Mouse (Mus musculus) right cerebral cortex, adult 2 months (tissue): ENCODE measurements at regions not wholly inside any gene's neighbourhood (a gene's known extent, or its start where the extent isn't known, plus 50 kb on each side); places are given as distances from the start of the nearest gene placed in this dataset.

Source experiments
- DNase-seq, 2 experiments: peaks; one replicate each; pipeline ENCODE4 v3.0.0; 2021 to 2022; ENCODE audit warnings: low spot score in 2 of 2

GRCm38 (mm10) chr10:98702470-98703215, 211.6 kb upstream of the Atp2b1 start:
- no peak for DNase-seq

GRCm38 (mm10) chr10:98703642-98704293, 210.4 kb upstream of the Atp2b1 start:
- DNase-seq = no peak

GRCm38 (mm10) chr10:98704559-98704958, 209.6 kb upstream of the Atp2b1 start:
- no peak for DNase-seq

- no peak for DNase-seq
Observed at GRCm38 (mm10) chr10:98717856-98718255, 196.3 kb upstream of the Atp2b1 start.

GRCm38 (mm10) chr10:98718706-98719105, 195.5 kb upstream of the Atp2b1 start:
- no peak for DNase-seq

- DNase-seq = no peak
Observed at GRCm38 (mm10) chr10:98720256-98721005, 193.8 kb upstream of the Atp2b1 start.

GRCm38 (mm10) chr10:98725110-98725509, 189.1 kb upstream of the Atp2b1 start:
- DNase-seq = no peak

GRCm38 (mm10) chr10:98727130-98727529, 187.1 kb upstream of the Atp2b1 start:
- no peak for DNase-seq

GRCm38 (mm10) chr10:98728396-98729030, 185.7 kb upstream of the Atp2b1 start:
- DNase-seq = no peak

- DNase-seq = no peak
Observed at GRCm38 (mm10) chr10:98733950-98734585, 180.1 kb upstream of the Atp2b1 start.

- DNase-seq = no peak
Observed at GRCm38 (mm10) chr10:98740507-98741147, 173.6 kb upstream of the Atp2b1 start.

- DNase-seq = no peak
Observed at GRCm38 (mm10) chr10:98741398-98741797, 172.8 kb upstream of the Atp2b1 start.

GRCm38 (mm10) chr10:98742822-98743605, 171.2 kb upstream of the Atp2b1 start:
- peak; percentile 61 to 70 for DNase-seq

GRCm38 (mm10) chr10:98744246-98744645, 170.0 kb upstream of the Atp2b1 start:
- DNase-seq = no peak

GRCm38 (mm10) chr10:98744662-98745061, 169.5 kb upstream of the Atp2b1 start:
- no peak for DNase-seq

- DNase-seq = no peak
Observed at GRCm38 (mm10) chr10:98745409-98745808, 168.8 kb upstream of the Atp2b1 start.

GRCm38 (mm10) chr10:98745861-98746260, 168.3 kb upstream of the Atp2b1 start:
- no peak for DNase-seq

- DNase-seq = no peak
Observed at GRCm38 (mm10) chr10:98748856-98749583, 165.2 kb upstream of the Atp2b1 start.

GRCm38 (mm10) chr10:98749584-98749947, 164.6 kb upstream of the Atp2b1 start:
- DNase-seq = no peak
